Mouse (Mus musculus) CD4-positive, CD25-positive, alpha-beta regulatory T cell, adult 9 weeks (primary cell): ENCODE results near the gene Gm3239. TPM values are rescaled to one million over a fixed set of nuclear protein-coding genes. Genes with fewer than 3 reads are reported as not detected.

ENCODE experiments used
- polyA plus RNA-seq: library from polyadenylated mRNA; unstranded; fragments of 100-300 nt; shearing (Covaris generic); gene quantifications from one replicate; pipeline ENCODE4 v1.2.1, GENCODE M21; 2017

The Gm3239 gene
- polyA plus RNA-seq, result 0.19 TPM

GRCm38 (mm10) chr14:4663892-4664291 lies at the start of gene Gm3239:
Gene Gm3239, plus strand, starts transcription at chr14:4664192.

GRCm38 (mm10) chr14:4632052-4632451 lies 31.9 kb upstream of the Gm3239 start, which contains the start of gene Gm8159:
Gene Gm8159, plus strand, starts transcription at chr14:4632352.

GRCm38 (mm10) chr14:4708938-4709337 lies 44.9 kb downstream of the Gm3239 start, which contains the start of gene Gm7876:
Gene Gm7876, plus strand, starts transcription at chr14:4709238.

Other genes starting within 250 kb of the Gm3239 start
- gene Gm3164, start 248.7 kb upstream of the Gm3239 start, polyA plus RNA-seq, result 2.6 TPM
- 3.0 TPM for gene Gm3173, start 233.2 kb upstream of the Gm3239 start, polyA plus RNA-seq
- gene Gm3182, start 182.4 kb upstream of the Gm3239 start, polyA plus RNA-seq, result not detected
- not detected for gene Gm3047, start 108.8 kb upstream of the Gm3239 start, polyA plus RNA-seq
- not detected for gene Gm8159, start 31.8 kb upstream of the Gm3239 start, polyA plus RNA-seq
- gene Gm7876, start 45.0 kb downstream of the Gm3239 start, polyA plus RNA-seq, result not detected
- gene Gm3252, start 62.6 kb downstream of the Gm3239 start, polyA plus RNA-seq, result 3.2 TPM
- gene Gm9602, start 112.1 kb downstream of the Gm3239 start, polyA plus RNA-seq, result not detected
- gene Gm3269, start 173.9 kb downstream of the Gm3239 start, polyA plus RNA-seq, result not detected
- 1.2 TPM for gene Gm3264, start 191.4 kb downstream of the Gm3239 start, polyA plus RNA-seq
- gene Gm3278, start 228.2 kb downstream of the Gm3239 start, polyA plus RNA-seq, result not detected